Mouse (Mus musculus) hematopoietic multipotent progenitor cell, adult 10-12 weeks (in vitro differentiated cells): ENCODE results near the gene Asrgl1. TPM values are rescaled to one million over a fixed set of nuclear protein-coding genes. Genes with fewer than 3 reads are reported as not detected.

Source experiments
- polyA plus RNA-seq: library from polyadenylated mRNA; stranded (reverse); fragments of >175 nt; gene quantifications from 2 replicates; pipeline ENCODE4 v1.2.3, GENCODE M21; 2012; ENCODE audit warnings: low replicate concordance

Asrgl1 gene
- polyA plus RNA-seq: 37.7 and 75.7 TPM in 2 replicates

DNA sequence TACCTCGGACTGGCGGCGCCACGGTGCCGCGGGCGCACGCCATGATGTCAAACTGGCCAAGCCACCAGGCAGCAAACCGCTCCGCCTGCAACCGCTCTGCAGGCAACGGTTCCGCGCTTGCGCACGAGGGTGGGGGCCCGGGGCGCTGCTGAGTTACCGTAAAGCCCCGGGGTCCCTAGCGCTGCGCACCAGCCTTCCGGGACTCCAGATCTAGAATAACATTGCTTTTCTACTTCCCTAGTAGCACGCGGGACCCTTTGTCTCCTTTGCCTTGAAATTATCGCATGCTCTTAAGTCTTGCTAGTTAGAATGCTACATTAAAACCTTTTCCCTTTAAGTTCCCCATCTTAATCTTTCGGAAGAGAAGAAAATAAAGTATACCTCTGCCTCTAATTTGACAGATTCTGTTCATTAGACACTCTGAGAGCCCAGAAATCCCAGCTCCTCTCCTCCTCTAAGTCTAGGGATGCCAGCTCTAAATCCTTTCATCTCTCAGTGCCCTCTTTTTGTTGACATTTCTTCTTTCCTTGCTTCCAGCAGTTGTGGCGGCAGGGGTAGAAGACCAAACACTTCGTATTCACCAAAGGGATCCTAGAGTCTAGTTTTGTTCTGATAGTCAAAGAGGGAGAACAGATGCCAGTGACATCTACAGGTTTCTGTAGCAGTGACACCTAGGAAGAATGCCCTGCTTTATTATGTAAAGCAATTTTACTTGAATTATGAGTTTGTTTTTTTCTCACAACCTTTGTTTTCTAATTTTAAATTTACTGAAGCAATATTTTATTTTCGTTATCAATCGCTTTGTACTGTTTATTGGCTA, at the start of gene Asrgl1:
Gene Asrgl1, minus strand, starts transcription at position 125 of the 820 bp plus-strand sequence.

DNA sequence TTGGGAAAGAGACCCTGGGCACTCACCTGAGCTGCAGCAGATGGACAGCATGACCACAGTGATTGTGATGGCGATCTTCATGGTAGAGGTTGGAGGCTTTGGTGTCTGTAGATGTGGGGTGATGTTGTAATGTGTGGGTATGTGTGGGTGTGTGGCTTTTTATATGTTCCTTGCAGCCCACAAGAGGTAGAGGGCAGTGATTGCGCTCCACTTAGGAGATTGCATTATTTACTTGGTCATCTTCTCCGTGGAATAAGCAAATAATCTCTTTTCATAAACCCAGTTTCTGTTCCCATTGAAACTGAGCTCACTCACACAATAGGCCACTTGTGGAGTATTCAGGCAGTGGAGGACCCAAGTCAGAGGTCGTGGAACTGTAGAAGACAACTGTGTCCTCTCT, 47.6 kb downstream of the Asrgl1 start, which contains the start of gene Scgb1a1:
Gene Scgb1a1, minus strand, starts transcription at position 138 of the 400 bp plus-strand sequence.

Other genes with a start within 250 kb of the Asrgl1 start
- 10.0 and 58.5 TPM in 2 replicates for gene 1810009A15Rik, start 246.8 kb downstream of the Asrgl1 start, polyA plus RNA-seq
- gene Gm49416, start 246.7 kb downstream of the Asrgl1 start, polyA plus RNA-seq: 5.1 TPM in 1 of 2 replicates, not detected in the other
- gene Ints5, start 242.6 kb downstream of the Asrgl1 start, polyA plus RNA-seq: 30.0 and 30.8 TPM in 2 replicates
- 45.2 and 49.2 TPM in 2 replicates for gene Ganab, start 237.6 kb downstream of the Asrgl1 start, polyA plus RNA-seq
- 169 and 181 TPM in 2 replicates for gene B3gat3, start 215.3 kb downstream of the Asrgl1 start, polyA plus RNA-seq
- 13.0 and 33.9 TPM in 2 replicates for gene Rom1, start 206.3 kb downstream of the Asrgl1 start, polyA plus RNA-seq
- gene Eml3, start 206.1 kb downstream of the Asrgl1 start, polyA plus RNA-seq: 90.5 and 184 TPM in 2 replicates
- 55.2 and 56.3 TPM in 2 replicates for gene Mta2, start 193.8 kb downstream of the Asrgl1 start, polyA plus RNA-seq
- 33.0 and 33.4 TPM in 2 replicates for gene Tut1, start 181.8 kb downstream of the Asrgl1 start, polyA plus RNA-seq
- gene Eef1g, start 168.6 kb downstream of the Asrgl1 start, polyA plus RNA-seq: 21.6 and 58.7 TPM in 2 replicates
- 112 and 248 TPM in 2 replicates for gene Ahnak, start 146.4 kb downstream of the Asrgl1 start, polyA plus RNA-seq
- not detected in 2 replicates for gene Scgb1a1, start 47.7 kb downstream of the Asrgl1 start, polyA plus RNA-seq